ENCODE assay signal across 21 mouse cellular contexts in genomic region chr8:106359650-106360338, GRCm38 (mm10). TPM values are rescaled to one million over a fixed set of nuclear protein-coding genes. Genes with fewer than 3 reads are reported as not detected.
A peak's percentile ranks its signal among the peaks of the same experiment; 100 is the strongest.
DNase-seq lines count a peak whose midpoint lies in the region; ATAC-seq and TF ChIP-seq lines count a peak whose summit lies in the region.
"Had no signal": no experiment of that assay in that cellular context is flagged by ENCODE, and none has a peak within 500 bp of the region (broad histone marks: within the 10 kb centered on the region; RNA-seq: fewer than 3 reads in every experiment).

No protein-coding gene starts in this region.

- no peak for TF ChIP-seq EP300 in MEL (IDR thresholded peaks at IDR 0.05; ENCODE audit: low read depth in 1 of 2, low read length in 2 of 2)

- no peak overlapping the region for H3K9ac ChIP-seq in embryonic facial prominence, embryonic 14.5 days (ENCODE audit: low read depth, low read length)
- no peak overlapping the region for H3K9ac ChIP-seq in MEL (ENCODE audit: control insufficient read depth, low read depth, low read length, poor library complexity, severe bottlenecking)
- H3K9ac ChIP-seq: embryonic facial prominence, embryonic 13.5 days; forebrain, embryonic 13.5 days; forebrain, embryonic 15.5 days; forebrain, postnatal 0 days had no signal

- H3K4me2 ChIP-seq in embryonic facial prominence, embryonic 14.5 days (ENCODE audit: low read depth, low read length) = no peak overlapping the region
- H3K4me2 ChIP-seq: embryonic facial prominence, embryonic 13.5 days; forebrain, embryonic 13.5 days; forebrain, embryonic 15.5 days had no signal

- ATAC-seq in embryonic facial prominence, embryonic 14.5 days (ENCODE audit: low read depth) = no peak
- no peak for ATAC-seq in activated CD4-positive, CD25-positive, alpha-beta regulatory T cell, adult 4 months
- ATAC-seq: CD4-positive, CD25-positive, alpha-beta regulatory T cell, adult 4 months; forebrain, embryonic 13.5 days; forebrain, embryonic 15.5 days; forebrain, postnatal 0 days; Patski had no signal

- H3K4me3 ChIP-seq in embryonic facial prominence, embryonic 14.5 days (ENCODE audit: low read depth, low read length) = no peak overlapping the region
- no peak overlapping the region for H3K4me3 ChIP-seq in embryonic facial prominence, embryonic 10.5 days
- H3K4me3 ChIP-seq in MEL (ENCODE audit: control insufficient read depth in 1 of 2, insufficient read depth in 1 of 2, low read depth in 2 of 2, low read length in 2 of 2) = no peak overlapping the region
- H3K4me3 ChIP-seq: embryonic facial prominence, embryonic 13.5 days; forebrain, embryonic 13.5 days; forebrain, embryonic 15.5 days had no signal

- 72% methylated on average over 4 of the region's 4 CpGs for WGBS in embryonic facial prominence, embryonic 14.5 days
- whole genome bisulfite sequencing in embryonic facial prominence, embryonic 10.5 days = 74% methylated on average over 4 of the region's 4 CpGs

- H3K27me3 ChIP-seq in embryonic facial prominence, embryonic 14.5 days (replicated peaks; ENCODE audit: control insufficient read depth, insufficient read depth, low read length) = no peaks in the 10 kb centered on the region
- no peaks in the 10 kb centered on the region for H3K27me3 ChIP-seq in embryonic facial prominence, embryonic 10.5 days (replicated peaks; ENCODE audit: low read depth, poor library complexity, severe bottlenecking)
- H3K27me3 ChIP-seq in MEL (ENCODE audit: control insufficient read depth in 1 of 2, insufficient read depth in 2 of 2, low read length in 2 of 2) = peaks cover 11% of the 10 kb centered on the region in 2 experiments
- H3K27me3 ChIP-seq: embryonic facial prominence, embryonic 13.5 days; forebrain, embryonic 13.5 days; forebrain, embryonic 15.5 days had no signal

- H3K27ac ChIP-seq in embryonic facial prominence, embryonic 14.5 days (replicated peaks; ENCODE audit: low read depth, low read length) = no peak overlapping the region
- H3K27ac ChIP-seq in embryonic facial prominence, embryonic 10.5 days (replicated peaks) = no peak overlapping the region
- H3K27ac ChIP-seq in MEL (ENCODE audit: control insufficient read depth, low read depth, low read length) = no peak overlapping the region
- H3K27ac ChIP-seq: embryonic facial prominence, embryonic 13.5 days; forebrain, embryonic 13.5 days; forebrain, embryonic 15.5 days had no signal

- TF ChIP-seq RAD21 in MEL (IDR thresholded peaks at IDR 0.05; ENCODE audit: low read depth, low read length) = no peak

- no peak for TF ChIP-seq CTCF in MEL (IDR thresholded peaks at IDR 0.05 in 2 of 3, conservative IDR thresholded peaks at IDR 0.05 in 1 of 3; ENCODE audit: control insufficient read depth in 1 of 3, insufficient read depth in 1 of 3, low read depth in 2 of 3, low read length in 3 of 3, poor library complexity in 1 of 3, severe bottlenecking in 1 of 3)

- no peaks in the 10 kb centered on the region for H3K36me3 ChIP-seq in embryonic facial prominence, embryonic 14.5 days (ENCODE audit: control insufficient read depth, insufficient read depth, low read length)
- no peaks in the 10 kb centered on the region for H3K36me3 ChIP-seq in embryonic facial prominence, embryonic 10.5 days (replicated peaks)
- peaks cover 0 to 9% of the 10 kb centered on the region in 2 experiments; a peak in 2 of 4 replicates for H3K36me3 ChIP-seq in MEL (ENCODE audit: control insufficient read depth in 1 of 2, insufficient read depth in 2 of 2, low read length in 2 of 2)
- H3K36me3 ChIP-seq: embryonic facial prominence, embryonic 13.5 days; forebrain, embryonic 15.5 days; G1E had no signal

- no peaks in the 10 kb centered on the region for H3K9me3 ChIP-seq in embryonic facial prominence, embryonic 14.5 days (ENCODE audit: control insufficient read depth, low read length)
- H3K9me3 ChIP-seq in embryonic facial prominence, embryonic 10.5 days = no peaks in the 10 kb centered on the region
- H3K9me3 ChIP-seq in MEL (replicated peaks; ENCODE audit: insufficient read depth, low read length) = no peaks in the 10 kb centered on the region
- H3K9me3 ChIP-seq: embryonic facial prominence, embryonic 13.5 days; forebrain, embryonic 13.5 days; forebrain, embryonic 15.5 days; G1E had no signal

- peak; percentile 33 for DNase-seq in embryonic facial prominence, embryonic 14.5 days (ENCODE audit: low spot score)
- no peak for DNase-seq in embryonic facial prominence, embryonic 10.5 days (ENCODE audit: low spot score)
- no peak for DNase-seq in MEL (ENCODE audit: low read depth, low spot score)
- DNase-seq in cerebellum, postnatal 36 days = no peak
- DNase-seq: adrenal gland, adult 2 months; adrenal gland, postnatal 10 days; adrenal gland, postnatal 25 days; B cell, adult 2 months; cerebellum, adult 11 months; cerebellum, adult 18-20 months; cerebellum, adult 8-10 months; cerebellum, adult 9-11 months; cerebellum, postnatal 14 days; forebrain, postnatal 0 days had no signal

- H3K4me1 ChIP-seq in embryonic facial prominence, embryonic 14.5 days (ENCODE audit: control insufficient read depth, insufficient read depth, low read length) = no peaks in the 10 kb centered on the region
- H3K4me1 ChIP-seq in embryonic facial prominence, embryonic 10.5 days = no peaks in the 10 kb centered on the region
- peaks cover 6 to 12% of the 10 kb centered on the region in 2 experiments for H3K4me1 ChIP-seq in MEL (ENCODE audit: control insufficient read depth in 1 of 2, insufficient read depth in 2 of 2, low read length in 2 of 2)
- H3K4me1 ChIP-seq: embryonic facial prominence, embryonic 13.5 days; forebrain, embryonic 13.5 days; forebrain, embryonic 15.5 days had no signal

- H3K79me2 ChIP-seq in MEL (ENCODE audit: control insufficient read depth, insufficient read depth, low read length, poor library complexity) = no peaks in the 10 kb centered on the region

- TF ChIP-seq POLR2A in MEL (IDR thresholded peaks at IDR 0.05; ENCODE audit: control insufficient read depth in 1 of 2, insufficient read depth in 1 of 2, low read depth in 1 of 2, low read length in 2 of 2, poor library complexity in 1 of 2) = no peak

TF ChIP-seq in MEL, 35 proteins besides CTCF, POLR2A, EP300 and RAD21:
- TF ChIP-seq ELF1 (IDR thresholded peaks at IDR 0.05; ENCODE audit: low read depth, low read length) (no peak), MAX (IDR thresholded peaks at IDR 0.05; ENCODE audit: low read length) (no peak), BHLHE40 (IDR thresholded peaks at IDR 0.05; ENCODE audit: borderline replicate concordance, low read depth, low read length) (peak; percentile 49; the same call in 1 of the 2 replicates)

RNA-seq across cellular contexts. Expression of gene Smpd3, which starts 22.0 kb away (rescaled TPM):
- 30.6 and 36.3 TPM in 2 replicates for polyA plus RNA-seq in embryonic facial prominence, embryonic 14.5 days (2014; fragmentation: Nextera tagmentation; extraction: Ambion mirVana)
- polyA plus RNA-seq in embryonic facial prominence, embryonic 10.5 days (2016; fragmentation: Nextera tagmentation; extraction: Ambion mirVana) = 4.0 and 5.0 TPM in 2 replicates
- total RNA-seq in MEL (2012; rRNA removed) = 0.04 and 0.07 TPM in 2 replicates
- under 1 TPM in 1 of 2 experiments, not detected in 1; 0.08 TPM for polyA plus RNA-seq in MEL (2012; ENCODE audit: insufficient read depth in 1 of 2, insufficient read length in 2 of 2, low read depth in 1 of 2, low replicate concordance in 2 of 2, missing spikeins in 1 of 2)
- not detected for polyA plus RNA-seq in activated CD4-positive, CD25-positive, alpha-beta regulatory T cell, adult 4 months (2017; shearing (Covaris generic))
- total RNA-seq: G1E had no signal
- polyA plus RNA-seq: G1E had no signal

RNA-seq across cellular contexts. Expression of gene Zfp90, which starts 55.3 kb away (rescaled TPM):
- polyA plus RNA-seq in embryonic facial prominence, embryonic 14.5 days (2014; fragmentation: Nextera tagmentation; extraction: Ambion mirVana) = 18.4 and 22.9 TPM in 2 replicates
- 24.5 and 26.4 TPM in 2 replicates for polyA plus RNA-seq in embryonic facial prominence, embryonic 10.5 days (2016; fragmentation: Nextera tagmentation; extraction: Ambion mirVana)
- total RNA-seq in MEL (2012; rRNA removed) = 2.5 and 2.6 TPM in 2 replicates
- 1 to 10 TPM in 1 of 2 experiments, not detected in 1; 3.9 TPM for polyA plus RNA-seq in MEL (2012; ENCODE audit: insufficient read depth in 1 of 2, insufficient read length in 2 of 2, low read depth in 1 of 2, low replicate concordance in 2 of 2, missing spikeins in 1 of 2)
- polyA plus RNA-seq in activated CD4-positive, CD25-positive, alpha-beta regulatory T cell, adult 4 months (2017; shearing (Covaris generic)) = 1 to 10 TPM; 2.0 to 3.0 TPM
- polyA plus RNA-seq: G1E had no signal
